Mouse (Mus musculus) midbrain, embryonic 13.5 days (tissue): ENCODE data around the gene Clnk. TPM values are rescaled to one million over a fixed set of nuclear protein-coding genes. Genes with fewer than 3 reads are reported as not detected.

Experiments
- ATAC-seq: fragments of 200-750 bp; cut with Nextera tagmentation; 2 replicates; pipeline ENCODE4 v1.8.0; 2017; ENCODE audit warnings: mild to moderate bottlenecking, moderate TSS enrichment, moderate library complexity
- H3K27ac ChIP-seq: fragments of 300-500 bp; sonication (generic); 2 replicates; pipeline ENCODE4 v1.5.1; 2015; ENCODE audit warnings: inconsistent platforms, mild to moderate bottlenecking, moderate library complexity
- H3K27me3 ChIP-seq: fragments of 300-500 bp; sonication (generic); 2 replicates; pipeline ENCODE4 v1.6.1; 2015; ENCODE audit warnings: mild to moderate bottlenecking, inconsistent platforms
- H3K36me3 ChIP-seq: fragments of 300-500 bp; sonication (generic); 2 replicates; pipeline ENCODE4 v1.6.1; 2015; ENCODE audit warnings: mild to moderate bottlenecking, inconsistent platforms
- H3K4me1 ChIP-seq: fragments of 300-500 bp; sonication (generic); replicated peaks from 2 replicates; pipeline ENCODE4 v1.6.1; 2015; ENCODE audit warnings: inconsistent platforms
- H3K4me2 ChIP-seq: fragments of 300-500 bp; sonication (generic); replicated peaks from 2 replicates; pipeline ENCODE4 v1.6.1; 2015; ENCODE audit warnings: moderate library complexity, mild to moderate bottlenecking, inconsistent platforms
- H3K4me3 ChIP-seq: fragments of 300-500 bp; sonication (generic); replicated peaks from 2 replicates; pipeline ENCODE4 v1.5.1; 2015; ENCODE audit warnings: mild to moderate bottlenecking, inconsistent platforms
- H3K9ac ChIP-seq: fragments of 300-500 bp; sonication (generic); replicated peaks from 2 replicates; pipeline ENCODE4 v1.6.1; 2015; ENCODE audit warnings: mild to moderate bottlenecking, inconsistent platforms
- H3K9me3 ChIP-seq: fragments of 300-500 bp; sonication (generic); 2 replicates; pipeline ENCODE4 v1.6.1; 2016; ENCODE audit warnings: mild to moderate bottlenecking, inconsistent platforms
- WGBS: fragments of 180-500 bp; shearing (Covaris S2); methylation state at CpG from one replicate; pipeline ENCODE4 v1.1.7; 2015; 5-methylcytosine and 5-hydroxymethylcytosine counted together
- polyA plus RNA-seq: library from polyadenylated mRNA; unstranded; fragments of >200 nt; fragmentation: Nextera tagmentation; extraction: Ambion mirVana; gene quantifications from 2 replicates; pipeline ENCODE4 v1.2.1, GENCODE M21; 2015

The Clnk gene
- polyA plus RNA-seq, 1 experiment from 2014 or later: 0.24 TPM

- Histone ChIP-seq H3K36me3 (no peaks in the 10 kb centered on the region), H3K4me1 (peaks cover 1% of the 10 kb centered on the region; the same call in 1 of the 2 replicates), H3K4me3 (no peak overlapping the region), H3K4me2 (no peak overlapping the region), H3K27me3 (no peaks in the 10 kb centered on the region; the same call in 1 of the 2 replicates), H3K9ac (no peak overlapping the region), H3K9me3 (no peaks in the 10 kb centered on the region), H3K27ac (no peak overlapping the region)
- no peak for ATAC-seq
- WGBS: 21% methylated on average over 1 of the region's 1 CpGs
These were observed 1.7 kb downstream of the Clnk start for GRCm38 (mm10) chr5:38874931-38875330.

DNA sequence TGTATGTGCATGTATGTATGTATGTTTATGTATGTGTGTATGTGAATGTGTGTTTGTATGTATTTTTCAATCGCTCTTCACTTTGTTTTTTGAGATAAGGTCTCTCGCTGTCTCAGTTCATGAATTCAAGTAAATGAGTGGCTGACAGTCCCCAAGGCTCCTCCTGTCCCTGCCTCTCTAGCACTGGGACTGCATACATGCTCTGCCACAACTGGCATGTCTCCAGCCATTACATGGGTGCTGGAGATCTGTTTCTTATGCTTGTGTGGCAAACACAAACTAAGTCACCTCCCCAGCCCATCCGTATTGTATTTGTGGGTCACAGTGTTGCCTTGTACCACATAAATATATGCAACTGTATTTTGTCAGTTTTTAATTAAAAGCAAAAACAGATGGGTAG lies 3.7 kb downstream of the Clnk start:
- no peaks in the 10 kb centered on the region for H3K9me3 ChIP-seq
- no peaks in the 10 kb centered on the region for H3K27me3 ChIP-seq
- H3K9ac ChIP-seq: no peak overlapping the region
- no peak overlapping the region for H3K4me2 ChIP-seq
- no peak overlapping the region for H3K27ac ChIP-seq
- no peak for ATAC-seq
- no peaks in the 10 kb centered on the region for H3K36me3 ChIP-seq
- no peak overlapping the region for H3K4me3 ChIP-seq
- WGBS: 96% methylated on average over 3 of the region's 3 CpGs
- no peaks in the 10 kb centered on the region for H3K4me1 ChIP-seq

DNA sequence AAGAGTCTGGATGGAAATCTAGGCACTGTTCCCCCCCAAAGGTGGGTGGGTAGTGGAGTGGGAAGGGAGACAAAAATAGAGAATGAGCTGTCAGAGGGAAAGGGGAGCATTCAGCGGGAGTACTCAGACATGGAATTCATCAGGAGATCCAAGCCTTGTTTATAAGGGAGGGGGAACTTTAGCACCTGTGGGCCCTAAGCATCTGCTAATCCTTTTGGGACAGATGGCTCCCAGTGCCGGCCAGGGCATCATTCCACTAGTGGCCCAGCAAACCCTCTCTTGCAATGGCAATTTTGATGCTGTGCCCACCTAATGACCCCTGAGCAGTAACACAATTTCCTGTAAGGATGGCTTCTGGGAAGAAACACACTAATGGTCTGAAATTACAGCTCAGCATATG lies 5.0 kb downstream of the Clnk start:
- 83% methylated on average over 2 of the region's 2 CpGs for WGBS
- Histone ChIP-seq H3K27me3 (no peaks in the 10 kb centered on the region), H3K36me3 (no peaks in the 10 kb centered on the region), H3K9me3 (no peaks in the 10 kb centered on the region), H3K4me1 (no peaks in the 10 kb centered on the region), H3K27ac (no peak overlapping the region), H3K4me3 (no peak overlapping the region), H3K9ac (no peak overlapping the region), H3K4me2 (no peak overlapping the region)
- ATAC-seq: no peak

DNA sequence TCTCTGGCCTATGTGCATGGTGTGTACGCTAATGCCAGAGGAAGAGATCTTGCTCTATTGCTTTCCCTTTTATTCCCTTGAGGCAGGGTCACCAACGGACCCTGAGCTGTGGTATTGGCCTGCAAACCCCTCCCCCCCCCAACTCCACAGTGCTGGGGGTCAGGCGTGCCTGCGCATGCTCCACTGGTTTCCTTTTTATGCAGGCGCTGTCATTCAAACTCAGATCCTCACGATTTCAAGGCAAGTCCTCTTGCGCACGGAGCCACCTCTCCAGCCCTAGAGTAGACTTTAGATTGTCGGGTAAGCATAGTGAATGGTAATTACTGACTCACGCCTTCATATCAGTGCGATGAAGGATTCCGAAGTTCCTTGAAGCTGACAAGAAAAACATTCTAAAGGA lies 6.1 kb downstream of the Clnk start:
- H3K4me1 ChIP-seq: no peaks in the 10 kb centered on the region
- no peak; the same call in 1 of the 2 replicates for ATAC-seq
- no peaks in the 10 kb centered on the region for H3K27me3 ChIP-seq
- no peak overlapping the region for H3K9ac ChIP-seq
- 50% methylated on average over 12 of the region's 12 CpGs for WGBS
- H3K36me3 ChIP-seq: no peaks in the 10 kb centered on the region
- H3K9me3 ChIP-seq: no peaks in the 10 kb centered on the region
- no peak overlapping the region for H3K4me2 ChIP-seq
- no peak overlapping the region for H3K27ac ChIP-seq
- H3K4me3 ChIP-seq: no peak overlapping the region

- Histone ChIP-seq H3K27me3 (no peaks in the 10 kb centered on the region), H3K4me2 (no peak overlapping the region), H3K4me3 (no peak overlapping the region), H3K27ac (no peak overlapping the region), H3K9me3 (no peaks in the 10 kb centered on the region), H3K9ac (no peak overlapping the region), H3K4me1 (no peaks in the 10 kb centered on the region), H3K36me3 (no peaks in the 10 kb centered on the region)
- 74% methylated on average over 9 of the region's 9 CpGs for WGBS
- no peak for ATAC-seq
These were observed 6.6 kb downstream of the Clnk start for GRCm38 (mm10) chr5:38869976-38870375.

DNA sequence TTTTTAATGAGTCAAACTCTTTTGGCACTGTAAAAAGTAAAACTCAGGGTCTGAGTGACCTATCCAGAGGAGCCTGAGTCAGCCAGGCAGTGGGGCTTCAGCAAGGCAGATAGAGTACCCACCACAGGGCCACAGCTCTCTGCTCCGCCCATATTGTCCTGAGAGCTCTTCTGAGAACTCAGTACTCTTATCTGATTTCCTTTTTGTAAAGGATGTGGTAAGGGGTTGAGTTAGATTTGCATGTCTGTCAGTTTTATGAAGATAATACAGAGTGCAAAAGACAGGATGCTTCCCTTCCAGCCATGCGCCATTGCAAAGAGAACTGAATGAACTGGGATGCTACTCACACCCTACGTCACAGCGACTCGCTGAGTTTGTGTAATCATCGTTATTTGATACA lies 12.0 kb downstream of the Clnk start:
- Histone ChIP-seq H3K4me1 (peaks cover 5% of the 10 kb centered on the region; the same call in 1 of the 2 replicates), H3K27ac (no peak overlapping the region), H3K4me2 (no peak overlapping the region), H3K9ac (no peak overlapping the region), H3K4me3 (no peak overlapping the region), H3K36me3 (no peaks in the 10 kb centered on the region), H3K9me3 (no peaks in the 10 kb centered on the region), H3K27me3 (no peaks in the 10 kb centered on the region)
- WGBS: 94% methylated on average over 6 of the region's 6 CpGs
- ATAC-seq: no peak

- Histone ChIP-seq H3K4me2 (no peak overlapping the region), H3K27me3 (no peaks in the 10 kb centered on the region), H3K9me3 (no peaks in the 10 kb centered on the region), H3K27ac (no peak overlapping the region), H3K4me3 (no peak overlapping the region), H3K4me1 (peaks cover 5% of the 10 kb centered on the region; the same call in 1 of the 2 replicates), H3K9ac (no peak overlapping the region), H3K36me3 (no peaks in the 10 kb centered on the region)
- no peak for ATAC-seq
- WGBS: 77% methylated on average over 3 of the region's 3 CpGs
These were observed 13.6 kb downstream of the Clnk start for GRCm38 (mm10) chr5:38863029-38863428.

DNA sequence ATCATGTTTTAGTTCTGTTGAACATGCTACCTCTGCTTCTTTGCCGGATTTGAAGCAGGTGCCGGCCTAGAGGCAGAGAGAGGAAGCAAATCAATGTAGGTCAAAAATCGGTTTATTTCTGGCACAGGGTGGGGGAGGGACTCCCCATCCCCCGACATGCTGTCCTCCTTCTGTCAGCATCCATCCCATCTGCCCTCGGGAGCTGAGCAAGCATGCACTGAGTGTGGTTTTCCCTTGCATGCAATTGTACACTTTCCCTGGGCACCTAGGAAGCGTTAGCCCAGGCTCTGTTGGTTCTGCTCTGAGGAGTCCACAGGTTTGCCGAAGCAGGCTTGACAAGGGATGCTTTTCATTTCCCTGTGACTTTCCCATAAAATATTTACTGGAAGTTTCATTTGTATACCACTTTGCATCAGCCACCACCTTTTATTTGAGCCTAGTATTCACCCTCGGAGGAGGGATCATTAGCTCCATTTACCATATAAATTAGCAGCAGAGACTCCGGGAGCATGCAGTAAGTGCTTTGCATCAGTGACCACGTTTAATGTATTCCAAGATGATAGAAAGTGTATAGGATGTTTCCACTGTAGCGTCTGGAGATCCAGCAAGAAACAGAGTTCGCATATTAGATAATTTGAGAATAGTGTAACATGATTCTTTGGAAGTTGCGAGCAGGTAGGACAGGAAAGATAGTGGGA lies 14.2 kb downstream of the Clnk start:
- Histone ChIP-seq H3K27ac (no peak overlapping the region), H3K36me3 (no peaks in the 10 kb centered on the region), H3K27me3 (no peaks in the 10 kb centered on the region), H3K4me1 (peaks cover 5% of the 10 kb centered on the region; the same call in 1 of the 2 replicates), H3K9ac (no peak overlapping the region), H3K4me3 (no peak overlapping the region), H3K9me3 (no peaks in the 10 kb centered on the region), H3K4me2 (no peak overlapping the region)
- 70% methylated on average over 13 of the region's 13 CpGs for WGBS
- ATAC-seq: no peak

DNA sequence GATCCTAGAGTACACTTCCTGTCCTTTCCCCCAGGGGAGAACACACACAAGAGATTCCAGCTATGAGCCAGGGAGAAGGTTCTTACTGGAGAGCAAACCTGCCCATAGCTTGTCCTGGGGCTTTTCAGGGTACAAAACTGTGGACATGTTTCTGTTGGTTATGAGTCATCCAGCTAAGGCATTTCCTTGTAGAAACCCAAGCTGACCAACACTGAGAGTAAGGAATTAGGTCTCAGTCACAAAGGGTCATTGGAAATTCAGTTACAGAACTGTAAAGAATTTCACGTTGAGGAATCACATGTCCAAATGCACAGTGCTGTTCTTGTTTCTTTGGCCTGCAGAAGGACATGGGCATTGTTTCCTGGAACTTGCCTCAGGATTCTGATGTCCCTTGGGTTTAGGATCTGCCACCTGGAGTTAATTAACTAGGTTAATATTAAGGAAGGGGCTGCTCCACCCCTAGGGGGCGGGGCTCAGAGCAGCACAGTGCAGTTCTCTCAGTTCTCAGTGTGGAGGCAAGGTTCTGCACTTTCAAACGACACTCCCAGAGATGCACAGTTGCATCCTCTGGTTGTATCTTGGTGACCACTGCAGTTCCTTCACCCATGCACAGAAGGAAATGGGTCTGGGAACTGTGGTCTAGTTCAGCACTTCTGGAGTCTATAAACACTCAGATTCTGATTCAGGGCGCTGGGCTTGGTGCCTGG lies 18.4 kb downstream of the Clnk start:
- no peak overlapping the region for H3K4me2 ChIP-seq
- peaks cover 5% of the 10 kb centered on the region; the same call in 1 of the 2 replicates for H3K4me1 ChIP-seq
- no peaks in the 10 kb centered on the region for H3K27me3 ChIP-seq
- WGBS: 66% methylated on average over 4 of the region's 4 CpGs
- H3K27ac ChIP-seq: no peak overlapping the region
- no peaks in the 10 kb centered on the region for H3K9me3 ChIP-seq
- H3K9ac ChIP-seq: no peak overlapping the region
- no peak for ATAC-seq
- no peaks in the 10 kb centered on the region for H3K36me3 ChIP-seq
- no peak overlapping the region for H3K4me3 ChIP-seq

GRCm38 (mm10) chr5:38857591-38857990 lies 19.0 kb downstream of the Clnk start:
- peaks cover 5% of the 10 kb centered on the region; the same call in 1 of the 2 replicates for H3K4me1 ChIP-seq
- no peak overlapping the region for H3K4me3 ChIP-seq
- H3K9me3 ChIP-seq: no peaks in the 10 kb centered on the region
- ATAC-seq: no peak
- 79% methylated on average over 1 of the region's 1 CpGs for WGBS
- H3K27ac ChIP-seq: no peak overlapping the region
- H3K27me3 ChIP-seq: no peaks in the 10 kb centered on the region
- no peaks in the 10 kb centered on the region for H3K36me3 ChIP-seq
- no peak overlapping the region for H3K4me2 ChIP-seq
- H3K9ac ChIP-seq: no peak overlapping the region

GRCm38 (mm10) chr5:38850171-38850570 lies 26.4 kb downstream of the Clnk start:
- H3K9ac ChIP-seq: no peak overlapping the region
- H3K36me3 ChIP-seq: no peaks in the 10 kb centered on the region
- H3K4me2 ChIP-seq: no peak overlapping the region
- no peaks in the 10 kb centered on the region for H3K4me1 ChIP-seq
- WGBS: 80% methylated on average over 1 of the region's 1 CpGs
- no peak for ATAC-seq
- H3K9me3 ChIP-seq: no peaks in the 10 kb centered on the region
- no peak overlapping the region for H3K4me3 ChIP-seq
- H3K27me3 ChIP-seq: no peaks in the 10 kb centered on the region
- no peak overlapping the region for H3K27ac ChIP-seq

- no peak overlapping the region for H3K4me2 ChIP-seq
- H3K9me3 ChIP-seq: no peaks in the 10 kb centered on the region
- no peak overlapping the region for H3K4me3 ChIP-seq
- H3K9ac ChIP-seq: no peak overlapping the region
- no peaks in the 10 kb centered on the region for H3K36me3 ChIP-seq
- H3K4me1 ChIP-seq: no peaks in the 10 kb centered on the region
- no peak overlapping the region for H3K27ac ChIP-seq
- no peak for ATAC-seq
- WGBS: 46% methylated on average over 3 of the region's 3 CpGs
- H3K27me3 ChIP-seq: no peaks in the 10 kb centered on the region
These were observed 31.1 kb downstream of the Clnk start for GRCm38 (mm10) chr5:38845529-38845928.
